Mouse (Mus musculus) limb, embryonic 14.5 days (tissue): ENCODE measurements around the gene Trmt61a. TPM values are rescaled to one million over a fixed set of nuclear protein-coding genes. Genes with fewer than 3 reads are reported as not detected.
A peak's percentile ranks its signal among the peaks of the same experiment; 100 is the strongest.

ENCODE experiments used
- ATAC-seq: fragments of 200-750 bp; cut with Nextera tagmentation; 2 replicates; pipeline ENCODE4 v1.8.0; 2017; ENCODE audit warnings: low read depth, moderate number of reproducible peaks, moderate TSS enrichment; ENCODE audit not compliant: low FRiP score
- DNase-seq: peaks from one replicate; pipeline ENCODE4 v3.0.0-alpha.2; 2015; ENCODE audit warnings: low spot score
- H3K27ac ChIP-seq: fragments of 300-500 bp; sonication (generic); replicated peaks from 2 replicates; pipeline ENCODE4 v1.5.1; 2014; ENCODE audit warnings: low read depth, mild to moderate bottlenecking, low read length, moderate library complexity, mixed read lengths
- H3K27me3 ChIP-seq: fragments of 300-500 bp; sonication (generic); 2 replicates; pipeline ENCODE4 v1.6.1; 2014; ENCODE audit warnings: low read length, mixed read lengths; ENCODE audit not compliant: control insufficient read depth, insufficient read depth
- H3K36me3 ChIP-seq: fragments of 300-500 bp; sonication (generic); 2 replicates; pipeline ENCODE4 v1.6.1; 2014; ENCODE audit warnings: mild to moderate bottlenecking, low read length, moderate library complexity, mixed read lengths; ENCODE audit not compliant: control insufficient read depth, insufficient read depth
- H3K4me1 ChIP-seq: fragments of 300-500 bp; sonication (generic); 2 replicates; pipeline ENCODE4 v1.6.1; 2014; ENCODE audit warnings: antibody characterized with exemption, low read length, mixed read lengths; ENCODE audit not compliant: control insufficient read depth, insufficient read depth
- H3K4me2 ChIP-seq: fragments of 300-500 bp; sonication (generic); replicated peaks from 2 replicates; pipeline ENCODE4 v1.6.1; 2014; ENCODE audit warnings: low read depth, mild to moderate bottlenecking, low read length, moderate library complexity; ENCODE audit not compliant: severe bottlenecking
- H3K4me3 ChIP-seq: fragments of 300-500 bp; sonication (generic); replicated peaks from 2 replicates; pipeline ENCODE4 v1.5.1; 2014; ENCODE audit warnings: low read length
- H3K9ac ChIP-seq: fragments of 300-500 bp; sonication (generic); 2 replicates; pipeline ENCODE4 v1.6.1; 2014; ENCODE audit warnings: mild to moderate bottlenecking, low read depth, low read length, moderate library complexity; ENCODE audit not compliant: severe bottlenecking
- H3K9me3 ChIP-seq: fragments of 300-500 bp; sonication (generic); 2 replicates; pipeline ENCODE4 v1.6.1; 2016; ENCODE audit warnings: low read length; ENCODE audit not compliant: control insufficient read depth
- POLR2A ChIP-seq: fragments of 200-500 bp; IDR thresholded peaks from 2 replicates; pipeline ENCODE4 v1.8.0; 2012; ENCODE audit warnings: inconsistent platforms, mild to moderate bottlenecking, moderate library complexity, borderline replicate concordance; ENCODE audit not compliant: insufficient read depth, insufficient read length; ENCODE audit errors: extremely low read depth
- WGBS: fragments of 180-500 bp; shearing (Covaris S2); extraction: QIAGEN DNeasy Blood & Tissue Kit; methylation state at CpG from one replicate; pipeline ENCODE4 v1.1.7; 2014; 5-methylcytosine and 5-hydroxymethylcytosine counted together
- polyA plus RNA-seq, 2 experiments: library from polyadenylated mRNA; depleted of rRNA in 1 of 2; stranded (reverse) in 1 of 2; unstranded in 1 of 2; fragments of >200 nt; fragmentation: Nextera tagmentation in 1 of 2; extraction: Ambion mirVana in 1 of 2; gene quantifications; 2 replicates each; pipeline versions ENCODE4 v1.2.1 to v1.2.3; 2012 to 2014

Trmt61a gene
- 30.8 and 47.4 TPM in 2 replicates for polyA plus RNA-seq (2012; rRNA removed)
- 7.2 and 7.3 TPM in 2 replicates for polyA plus RNA-seq (2014; fragmentation: Nextera tagmentation; extraction: Ambion mirVana)

- Histone ChIP-seq H3K27ac (peak within 1 kb of the TSS; percentile 91), H3K4me2 (peak within 1 kb of the TSS; percentile 93), H3K4me1 (peaks cover 10% of the 10 kb centered on the region), H3K9ac (peak within 1 kb of the TSS; percentile 74), H3K9me3 (no peaks in the 10 kb centered on the region), H3K27me3 (peaks cover 11% of the 10 kb centered on the region), H3K36me3 (peaks cover 19% of the 10 kb centered on the region), H3K4me3 (peak within 1 kb of the TSS; percentile 83)
- peak; percentile 92 for ATAC-seq
- under 1% methylated on average over 47 of the region's 51 CpGs for WGBS
- peak; percentile 94 for DNase-seq
- peak; percentile 67; the same call in 1 of the 2 replicates for TF ChIP-seq POLR2A
Observed at GRCm38 (mm10) chr12:111677882-111678669, at the start of gene Trmt61a. TSS of gene Trmt61a (plus strand) at chr12:111678105.

GRCm38 (mm10) chr12:111648061-111648645 lies 29.8 kb upstream of the Trmt61a start:
- H3K27me3 ChIP-seq, result no peaks in the 10 kb centered on the region
- no peak overlapping the region for H3K4me2 ChIP-seq
- H3K9me3 ChIP-seq, result no peaks in the 10 kb centered on the region
- H3K4me1 ChIP-seq, result no peaks in the 10 kb centered on the region
- TF ChIP-seq POLR2A, result no peak
- DNase-seq, result no peak
- no peak overlapping the region for H3K4me3 ChIP-seq
- peak; percentile 58; the same call in 1 of the 2 replicates for ATAC-seq
- no peak overlapping the region for H3K27ac ChIP-seq
- peaks cover 90% of the 10 kb centered on the region for H3K36me3 ChIP-seq
- WGBS, result 63% methylated on average over 6 of the region's 6 CpGs
- H3K9ac ChIP-seq, result no peak overlapping the region

- H3K27me3 ChIP-seq, result no peaks in the 10 kb centered on the region
- H3K4me2 ChIP-seq, result no peak overlapping the region
- H3K27ac ChIP-seq, result no peak overlapping the region
- 88% methylated on average over 3 of the region's 3 CpGs for WGBS
- ATAC-seq, result no peak
- H3K36me3 ChIP-seq, result peaks cover 88% of the 10 kb centered on the region
- no peaks in the 10 kb centered on the region for H3K4me1 ChIP-seq
- no peak for TF ChIP-seq POLR2A
- H3K9ac ChIP-seq, result no peak overlapping the region
- no peak overlapping the region for H3K4me3 ChIP-seq
- no peak for DNase-seq
- no peaks in the 10 kb centered on the region for H3K9me3 ChIP-seq
Observed at GRCm38 (mm10) chr12:111652953-111653352, 25.0 kb upstream of the Trmt61a start.

- Histone ChIP-seq H3K4me3 (no peak overlapping the region), H3K4me2 (no peak overlapping the region), H3K9me3 (no peaks in the 10 kb centered on the region), H3K9ac (no peak overlapping the region), H3K27ac (no peak overlapping the region), H3K4me1 (no peaks in the 10 kb centered on the region), H3K27me3 (no peaks in the 10 kb centered on the region), H3K36me3 (peaks cover 85% of the 10 kb centered on the region)
- TF ChIP-seq POLR2A, result no peak
- WGBS, result 44% methylated on average over 3 of the region's 3 CpGs
- ATAC-seq (no peak), DNase-seq (peak; percentile 71)
Observed at GRCm38 (mm10) chr12:111653434-111653833, 24.5 kb upstream of the Trmt61a start.

- H3K27me3 ChIP-seq, result no peaks in the 10 kb centered on the region
- H3K27ac ChIP-seq, result no peak overlapping the region
- peaks cover 68% of the 10 kb centered on the region for H3K36me3 ChIP-seq
- no peak overlapping the region for H3K4me3 ChIP-seq
- H3K9me3 ChIP-seq, result no peaks in the 10 kb centered on the region
- no peak overlapping the region for H3K4me2 ChIP-seq
- DNase-seq, result no peak
- H3K4me1 ChIP-seq, result no peaks in the 10 kb centered on the region
- no peak for TF ChIP-seq POLR2A
- H3K9ac ChIP-seq, result no peak overlapping the region
- WGBS, result 90% methylated on average over 11 of the region's 11 CpGs
- ATAC-seq, result no peak
Observed at GRCm38 (mm10) chr12:111655695-111656094, 22.2 kb upstream of the Trmt61a start.
